Mouse (Mus musculus): ENCODE data around the gene Fam163a. TPM values are rescaled to one million over a fixed set of nuclear protein-coding genes. Genes with fewer than 3 reads are reported as not detected.
"Not testable (repeated sequence)": the region's sequence is repeated elsewhere in the genome, so short reads cannot be mapped to it uniquely, and the experiment has no call there.

The Fam163a gene
- polyA plus RNA-seq (2014; fragmentation: Nextera tagmentation; extraction: Ambion mirVana), result 4.6 and 5.8 TPM in 2 replicates

DNA sequence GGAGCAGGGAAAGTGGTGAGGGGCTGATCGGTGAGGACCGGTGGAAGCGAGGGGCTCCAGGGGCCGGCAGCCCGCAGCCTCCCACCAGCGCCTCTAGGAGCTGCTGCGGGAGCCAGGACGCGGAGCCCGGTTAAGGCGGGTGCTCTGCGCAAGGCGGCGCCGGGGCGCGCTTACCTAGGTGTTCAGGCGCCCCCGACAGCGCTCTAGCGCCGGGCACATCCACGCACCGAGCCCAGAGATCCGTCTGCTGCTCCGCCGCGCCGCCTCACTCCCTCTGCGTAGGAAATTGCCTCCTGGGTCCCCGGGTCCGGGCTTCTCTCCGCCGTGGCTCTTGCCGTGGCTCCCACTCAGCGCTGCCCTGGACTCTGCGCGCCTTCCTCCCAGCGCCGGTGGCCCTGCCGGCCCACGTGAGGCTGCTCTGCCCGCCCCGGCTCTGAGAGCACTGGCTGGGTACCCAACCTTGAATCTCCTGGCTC is at the start of gene Fam163a:
Gene Fam163a, minus strand, starts transcription at position 371 of the 476 bp plus-strand sequence.
- H3K27ac ChIP-seq (ENCODE audit: low read depth, low read length), result peak within 1 kb of the TSS; percentile 42; the same call in 1 of the 2 replicates
- H3K27me3 ChIP-seq (ENCODE audit: control insufficient read depth, insufficient read depth, low read length), result peaks cover 38% of the 10 kb centered on the region
- H3K36me3 ChIP-seq (ENCODE audit: control insufficient read depth, insufficient read depth, low read length), result no peaks in the 10 kb centered on the region
- H3K9me3 ChIP-seq (ENCODE audit: control insufficient read depth, low read length), result no peaks in the 10 kb centered on the region
- H3K4me1 ChIP-seq (ENCODE audit: control insufficient read depth, insufficient read depth, low read length), result peaks cover 3% of the 10 kb centered on the region; the same call in 1 of the 2 replicates
- peak; percentile 64 for DNase-seq (ENCODE audit: low spot score)
- peak within 1 kb of the TSS; percentile 85 for H3K4me2 ChIP-seq (ENCODE audit: low read depth)
- under 1% methylated on average over 40 of the region's 44 CpGs for WGBS
- ATAC-seq (ENCODE audit: insufficient read depth, low FRiP score, low TSS enrichment), result peak; percentile 45
- H3K9ac ChIP-seq (ENCODE audit: low read length), result peak within 1 kb of the TSS; percentile 65
- peak within 1 kb of the TSS; percentile 39 for H3K4me3 ChIP-seq (ENCODE audit: low read depth, low read length)

DNA sequence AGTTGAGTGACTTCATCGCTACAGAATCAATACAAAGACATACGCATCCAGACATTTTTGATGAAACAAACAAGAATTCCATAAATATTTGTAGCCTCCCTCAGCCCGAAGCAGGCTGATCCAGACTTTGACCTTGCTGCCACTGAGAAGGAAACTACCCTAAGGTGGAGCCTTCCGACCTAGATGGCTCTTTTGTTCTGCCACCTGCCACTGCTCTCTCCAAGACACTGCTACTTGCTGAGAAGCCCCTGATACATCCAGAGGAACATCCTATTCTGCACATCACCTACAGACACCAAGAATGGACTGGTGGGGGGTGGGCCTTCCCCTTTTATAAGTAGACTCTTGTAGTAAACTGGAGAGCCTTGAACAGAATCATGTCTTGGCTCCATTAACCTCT is 46.3 kb upstream of the Fam163a start:
- not testable (repeated sequence) for H3K4me1 ChIP-seq (ENCODE audit: control insufficient read depth, insufficient read depth, low read length); H3K27me3 ChIP-seq (ENCODE audit: control insufficient read depth, insufficient read depth, low read length); H3K4me3 ChIP-seq (ENCODE audit: low read depth, low read length); H3K27ac ChIP-seq (ENCODE audit: low read depth, low read length); DNase-seq (ENCODE audit: low spot score); H3K4me2 ChIP-seq (ENCODE audit: low read depth); H3K9ac ChIP-seq (ENCODE audit: low read length); H3K36me3 ChIP-seq (ENCODE audit: control insufficient read depth, insufficient read depth, low read length); H3K9me3 ChIP-seq (ENCODE audit: control insufficient read depth, low read length); ATAC-seq (ENCODE audit: insufficient read depth, low FRiP score, low TSS enrichment)
- 88% methylated on average over 4 of the region's 4 CpGs for WGBS

DNA sequence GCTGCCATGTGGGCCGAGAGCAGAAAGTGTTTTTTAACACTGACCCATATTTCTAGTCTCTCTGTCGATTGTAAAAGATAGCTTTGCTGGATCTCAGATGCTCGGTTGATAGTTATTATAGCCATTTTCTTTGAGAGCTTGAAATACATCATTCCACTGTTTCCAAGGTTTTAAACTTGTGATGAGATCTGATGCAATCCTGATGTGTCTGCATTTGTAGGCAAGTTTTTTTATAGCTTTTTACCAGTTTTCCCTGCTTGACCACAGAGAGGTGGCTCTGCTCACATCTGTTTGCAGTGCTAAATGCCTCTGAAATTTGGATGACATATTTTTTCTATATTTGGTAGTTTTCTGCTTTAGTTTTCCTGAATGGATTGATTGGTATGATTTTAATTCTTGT is 43.1 kb upstream of the Fam163a start:
- no peak overlapping the region for H3K4me2 ChIP-seq (ENCODE audit: low read depth)
- H3K27me3 ChIP-seq (ENCODE audit: control insufficient read depth, insufficient read depth, low read length), result no peaks in the 10 kb centered on the region
- no peaks in the 10 kb centered on the region for H3K36me3 ChIP-seq (ENCODE audit: control insufficient read depth, insufficient read depth, low read length)
- no peak for ATAC-seq (ENCODE audit: insufficient read depth, low FRiP score, low TSS enrichment)
- DNase-seq (ENCODE audit: low spot score), result no peak
- H3K9me3 ChIP-seq (ENCODE audit: control insufficient read depth, low read length), result no peaks in the 10 kb centered on the region
- no peaks in the 10 kb centered on the region for H3K4me1 ChIP-seq (ENCODE audit: control insufficient read depth, insufficient read depth, low read length)
- H3K4me3 ChIP-seq (ENCODE audit: low read depth, low read length), result no peak overlapping the region
- H3K27ac ChIP-seq (ENCODE audit: low read depth, low read length), result no peak overlapping the region
- H3K9ac ChIP-seq (ENCODE audit: low read length), result no peak overlapping the region
- WGBS, result 71% methylated on average over 3 of the region's 3 CpGs

DNA sequence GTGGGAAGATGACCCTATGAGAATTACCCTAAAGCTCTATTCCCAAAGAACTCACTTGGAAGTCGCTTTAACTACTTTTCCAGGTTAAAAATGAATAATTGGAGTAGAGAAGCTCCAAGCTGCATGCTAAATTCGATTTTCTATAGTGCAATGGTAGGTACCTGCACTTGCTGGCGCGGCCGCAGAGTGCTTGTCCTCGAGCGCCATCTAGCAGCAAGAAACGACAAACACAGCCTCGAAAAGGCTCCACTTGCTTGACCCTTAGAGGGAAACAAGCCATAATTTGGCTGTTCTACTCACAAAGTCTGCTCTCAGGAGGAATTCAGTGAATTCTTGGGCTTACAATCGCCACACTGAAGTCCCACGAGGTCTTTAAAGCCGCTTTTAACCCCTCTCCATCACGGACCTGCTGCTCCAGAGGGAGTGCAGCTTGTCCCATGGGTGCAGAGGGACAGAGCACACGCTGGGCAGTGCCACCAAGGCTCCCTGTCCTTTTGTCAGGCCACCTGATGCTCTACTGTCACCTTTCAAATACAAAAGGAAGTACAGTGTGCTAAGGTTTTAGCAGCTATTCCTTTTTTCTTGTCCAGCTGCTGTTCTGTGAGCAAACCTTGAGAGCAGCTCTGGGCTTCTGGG is 37.0 kb upstream of the Fam163a start:
- H3K9ac ChIP-seq (ENCODE audit: low read length), result no peak overlapping the region
- WGBS, result 10% methylated on average over 14 of the region's 14 CpGs
- H3K4me2 ChIP-seq (ENCODE audit: low read depth), result no peak overlapping the region
- H3K4me3 ChIP-seq (ENCODE audit: low read depth, low read length), result no peak overlapping the region
- no peaks in the 10 kb centered on the region for H3K27me3 ChIP-seq (ENCODE audit: control insufficient read depth, insufficient read depth, low read length)
- no peaks in the 10 kb centered on the region for H3K4me1 ChIP-seq (ENCODE audit: control insufficient read depth, insufficient read depth, low read length)
- DNase-seq (ENCODE audit: low spot score), result peak; percentile 71
- H3K9me3 ChIP-seq (ENCODE audit: control insufficient read depth, low read length), result no peaks in the 10 kb centered on the region
- ATAC-seq (ENCODE audit: insufficient read depth, low FRiP score, low TSS enrichment), result no peak
- H3K36me3 ChIP-seq (ENCODE audit: control insufficient read depth, insufficient read depth, low read length), result no peaks in the 10 kb centered on the region
- H3K27ac ChIP-seq (ENCODE audit: low read depth, low read length), result no peak overlapping the region

DNA sequence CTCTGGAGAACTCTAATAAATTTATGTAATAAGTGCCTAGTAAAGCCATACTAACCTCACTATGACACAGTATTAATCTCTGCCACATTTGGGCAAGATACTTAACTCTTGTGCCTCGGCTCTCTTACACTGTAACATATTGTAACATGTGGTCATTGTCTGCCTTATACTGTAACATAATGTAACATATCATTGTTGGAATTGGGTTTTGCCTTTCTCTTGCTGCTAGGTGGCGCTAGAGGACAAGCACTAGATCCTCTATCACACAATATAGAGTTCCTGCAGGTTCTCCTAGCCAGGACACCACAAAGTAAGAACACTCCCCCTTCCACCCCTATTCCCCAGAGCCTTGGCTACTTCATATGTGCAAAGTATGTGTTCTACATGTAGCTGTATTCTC is 36.2 kb upstream of the Fam163a start:
- WGBS, result 40% methylated on average over 2 of the region's 2 CpGs
- no peaks in the 10 kb centered on the region for H3K36me3 ChIP-seq (ENCODE audit: control insufficient read depth, insufficient read depth, low read length)
- peak; percentile 38 for DNase-seq (ENCODE audit: low spot score)

DNA sequence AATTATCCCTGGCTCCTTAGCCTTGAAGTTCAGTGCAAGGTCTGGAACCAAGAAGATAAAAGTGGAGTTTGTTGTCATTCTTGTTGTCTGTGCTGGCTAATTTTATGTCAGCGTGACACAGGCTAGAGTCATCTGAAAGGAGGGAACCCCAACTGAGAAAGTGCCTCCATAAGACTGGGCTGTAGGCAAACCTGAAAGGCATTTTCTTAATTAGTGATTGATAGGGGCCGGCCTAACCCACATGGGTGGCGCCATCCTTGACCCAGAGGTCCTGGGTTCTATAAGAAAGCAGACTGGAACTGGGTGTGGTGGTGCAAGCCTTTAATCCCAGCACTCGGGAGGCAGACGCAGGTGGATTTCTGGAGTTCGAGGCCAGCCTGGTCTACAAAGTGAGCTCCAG is 26.3 kb upstream of the Fam163a start:
- no peaks in the 10 kb centered on the region for H3K36me3 ChIP-seq (ENCODE audit: control insufficient read depth, insufficient read depth, low read length)
- 73% methylated on average over 6 of the region's 6 CpGs for WGBS
- no peaks in the 10 kb centered on the region for H3K27me3 ChIP-seq (ENCODE audit: control insufficient read depth, insufficient read depth, low read length)
- H3K4me3 ChIP-seq (ENCODE audit: low read depth, low read length), result no peak overlapping the region
- ATAC-seq (ENCODE audit: insufficient read depth, low FRiP score, low TSS enrichment) (no peak; the same call in 1 of the 2 replicates), DNase-seq (ENCODE audit: low spot score) (no peak)
- H3K9ac ChIP-seq (ENCODE audit: low read length), result no peak overlapping the region
- H3K27ac ChIP-seq (ENCODE audit: low read depth, low read length), result peak overlapping the region; percentile 55; the same call in 1 of the 2 replicates
- H3K9me3 ChIP-seq (ENCODE audit: control insufficient read depth, low read length), result no peaks in the 10 kb centered on the region
- no peaks in the 10 kb centered on the region for H3K4me1 ChIP-seq (ENCODE audit: control insufficient read depth, insufficient read depth, low read length)
- H3K4me2 ChIP-seq (ENCODE audit: low read depth), result no peak overlapping the region

More for the DNA sequence above, 36.2 kb upstream of the Fam163a start:
- ATAC-seq (ENCODE audit: insufficient read depth, low FRiP score, low TSS enrichment), result 0 out of 2 replicates have a peak, but pooled peaks have one; percentile 6
- Histone ChIP-seq H3K4me2 (ENCODE audit: low read depth) (no peak overlapping the region), H3K4me1 (ENCODE audit: control insufficient read depth, insufficient read depth, low read length) (no peaks in the 10 kb centered on the region), H3K9me3 (ENCODE audit: control insufficient read depth, low read length) (no peaks in the 10 kb centered on the region), H3K27me3 (ENCODE audit: control insufficient read depth, insufficient read depth, low read length) (no peaks in the 10 kb centered on the region), H3K4me3 (ENCODE audit: low read depth, low read length) (no peak overlapping the region), H3K9ac (ENCODE audit: low read length) (no peak overlapping the region), H3K27ac (ENCODE audit: low read depth, low read length) (no peak overlapping the region)

DNA sequence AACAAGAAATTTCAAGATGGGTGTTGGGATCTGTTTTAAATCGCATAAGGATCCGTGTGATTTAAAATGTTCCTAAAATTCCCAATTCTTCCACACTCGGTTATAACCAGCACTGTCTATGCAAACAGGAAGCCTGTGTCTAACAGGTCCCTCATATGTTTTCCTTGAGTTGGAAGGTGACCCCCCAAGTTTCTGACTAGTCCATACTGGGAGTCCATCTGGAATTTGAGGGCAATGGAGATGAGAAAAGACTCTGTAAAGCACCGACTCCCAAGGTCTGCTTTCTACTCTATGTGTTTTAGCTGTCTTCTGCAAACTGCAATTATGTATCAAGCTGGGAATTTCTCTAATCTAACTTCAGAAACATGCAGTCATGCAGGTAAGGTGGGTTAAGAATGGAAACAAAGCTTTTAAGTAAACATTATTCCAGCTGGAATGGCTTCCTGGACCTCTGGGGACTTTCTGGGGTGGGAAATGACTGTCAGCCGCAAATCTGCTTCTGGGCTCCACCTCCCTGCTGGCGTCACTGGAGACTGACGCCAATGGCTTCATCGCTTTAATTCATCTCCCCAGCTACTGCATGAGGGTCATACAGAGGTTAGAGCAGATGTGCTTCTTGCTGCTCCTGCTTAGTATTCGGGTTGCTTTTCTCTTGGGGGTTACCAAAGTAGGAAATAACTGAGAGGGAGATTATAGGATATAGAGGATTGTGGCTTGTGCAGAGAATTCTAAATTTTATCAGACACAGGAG is 25.7 kb upstream of the Fam163a start:
- Histone ChIP-seq H3K36me3 (ENCODE audit: control insufficient read depth, insufficient read depth, low read length) (no peaks in the 10 kb centered on the region), H3K27me3 (ENCODE audit: control insufficient read depth, insufficient read depth, low read length) (no peaks in the 10 kb centered on the region), H3K4me3 (ENCODE audit: low read depth, low read length) (no peak overlapping the region), H3K4me1 (ENCODE audit: control insufficient read depth, insufficient read depth, low read length) (no peaks in the 10 kb centered on the region), H3K9me3 (ENCODE audit: control insufficient read depth, low read length) (no peaks in the 10 kb centered on the region), H3K4me2 (ENCODE audit: low read depth) (no peak overlapping the region), H3K27ac (ENCODE audit: low read depth, low read length) (peak overlapping the region; percentile 55; the same call in 1 of the 2 replicates), H3K9ac (ENCODE audit: low read length) (no peak overlapping the region)
- peak; percentile 67; the same call in 1 of the 2 replicates for ATAC-seq (ENCODE audit: insufficient read depth, low FRiP score, low TSS enrichment)
- 36% methylated on average over 9 of the region's 9 CpGs for WGBS
- DNase-seq (ENCODE audit: low spot score), result peak; percentile 69

DNA sequence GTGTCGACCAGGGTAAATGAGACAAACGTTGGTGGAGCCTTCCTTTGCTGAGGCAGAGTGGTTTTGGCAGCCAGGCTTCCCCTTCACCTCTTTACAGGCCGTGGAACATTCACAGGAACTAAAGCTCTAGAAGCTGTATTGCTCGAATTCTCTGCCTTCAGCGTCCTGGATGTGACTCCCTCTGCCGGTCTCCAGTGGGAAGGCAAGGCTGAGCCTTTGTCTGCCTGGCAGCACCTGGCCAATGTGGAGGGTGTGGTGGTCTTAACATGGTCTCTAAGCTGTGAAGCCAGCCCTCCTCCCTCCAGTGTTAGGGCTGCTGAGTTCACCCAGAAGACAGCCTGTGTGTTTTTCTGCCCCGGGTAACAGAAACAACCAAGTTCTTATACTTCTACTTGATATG is 24.6 kb upstream of the Fam163a start:
- H3K4me2 ChIP-seq (ENCODE audit: low read depth), result no peak overlapping the region
- no peaks in the 10 kb centered on the region for H3K9me3 ChIP-seq (ENCODE audit: control insufficient read depth, low read length)
- DNase-seq (ENCODE audit: low spot score) (peak; percentile 72), ATAC-seq (ENCODE audit: insufficient read depth, low FRiP score, low TSS enrichment) (no peak)
- H3K9ac ChIP-seq (ENCODE audit: low read length), result no peak overlapping the region
- H3K27me3 ChIP-seq (ENCODE audit: control insufficient read depth, insufficient read depth, low read length), result no peaks in the 10 kb centered on the region
- H3K27ac ChIP-seq (ENCODE audit: low read depth, low read length), result no peak overlapping the region
- no peaks in the 10 kb centered on the region for H3K36me3 ChIP-seq (ENCODE audit: control insufficient read depth, insufficient read depth, low read length)
- WGBS, result 33% methylated on average over 7 of the region's 7 CpGs
- H3K4me3 ChIP-seq (ENCODE audit: low read depth, low read length), result no peak overlapping the region
- H3K4me1 ChIP-seq (ENCODE audit: control insufficient read depth, insufficient read depth, low read length), result no peaks in the 10 kb centered on the region

All from neural tube, embryonic 11.5 days (tissue).